In the genomic region with DNA sequence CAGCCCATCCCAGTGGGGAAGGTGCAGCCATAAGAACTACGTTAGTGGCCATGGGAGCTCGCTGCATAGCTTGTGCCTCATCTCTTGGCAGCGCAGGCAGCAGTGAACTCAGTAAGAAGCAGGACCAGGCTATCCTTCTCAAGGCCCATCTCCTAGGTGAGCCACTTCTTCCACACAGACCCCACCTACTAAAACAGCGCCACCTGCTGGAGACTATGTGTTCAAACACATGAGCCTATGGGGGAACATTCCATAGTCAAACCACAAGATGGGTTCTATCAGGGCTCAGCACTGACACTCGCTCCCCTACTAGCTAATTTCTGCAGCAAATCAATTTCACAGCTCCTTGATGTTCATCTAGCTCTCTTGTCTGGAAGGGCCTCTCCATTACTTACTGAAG, we compare ENCODE assay signal across 14 mouse cellular contexts.
DNase-seq lines count a peak whose midpoint lies in the region; ATAC-seq and TF ChIP-seq lines count a peak whose summit lies in the region.
"Had no signal": no experiment of that assay in that cellular context is flagged by ENCODE, and none has a peak within 500 bp of the region (broad histone marks: within the 10 kb centered on the region; RNA-seq: fewer than 3 reads in every experiment).

No protein-coding gene starts in this region.

- CTCF ChIA-PET in Patski (lab: Charles Lee), result interaction anchor here (1.3 kb wide), 1 partner anchor 37 kb away, joined by 5 read pairs; no protein-coding TSS in a partner anchor

- POLR2A ChIA-PET in Patski (lab: Charles Lee), result interaction anchor here (0.6 kb wide), 1 partner anchor 1189 kb away, joined by 3 read pairs; no protein-coding TSS in a partner anchor

- no peaks in the 10 kb centered on the region for H3K9me3 ChIP-seq in intestine, postnatal 0 days (ENCODE audit: control insufficient read depth)
- H3K9me3 ChIP-seq in intestine, embryonic 16.5 days (ENCODE audit: control insufficient read depth, low read length), result no peaks in the 10 kb centered on the region
- H3K9me3 ChIP-seq in midbrain, postnatal 0 days (ENCODE audit: low read length), result no peaks in the 10 kb centered on the region
- H3K9me3 ChIP-seq in midbrain, embryonic 14.5 days (ENCODE audit: control insufficient read depth, low read length), result no peaks in the 10 kb centered on the region

- no peaks in the 10 kb centered on the region for H3K27me3 ChIP-seq in intestine, postnatal 0 days (replicated peaks; ENCODE audit: control insufficient read depth, insufficient read depth, low read length)
- no peaks in the 10 kb centered on the region for H3K27me3 ChIP-seq in intestine, embryonic 16.5 days (replicated peaks; ENCODE audit: control insufficient read depth, insufficient read depth, low read length)
- no peaks in the 10 kb centered on the region for H3K27me3 ChIP-seq in midbrain, postnatal 0 days (ENCODE audit: insufficient read depth, low read length)
- no peaks in the 10 kb centered on the region for H3K27me3 ChIP-seq in midbrain, embryonic 14.5 days (ENCODE audit: control insufficient read depth, insufficient read depth, low read length)
- no peaks in the 10 kb centered on the region for H3K27me3 ChIP-seq in Patski
- H3K27me3 ChIP-seq: CH12.LX; liver, embryonic 13.5 days had no signal

- 94% methylated on average over 5 of the region's 5 CpGs for WGBS in intestine, postnatal 0 days
- WGBS in intestine, embryonic 16.5 days, result 96% methylated on average over 5 of the region's 5 CpGs
- WGBS in midbrain, postnatal 0 days, result 90% methylated on average over 5 of the region's 5 CpGs
- WGBS in midbrain, embryonic 14.5 days, result 93% methylated on average over 5 of the region's 5 CpGs

- in situ Hi-C loops in Patski (cut with MboI; ENCODE audit: low pct_unique_long_range_greater_than_20kb), result no loop called here

- no peak for ATAC-seq in intestine, postnatal 0 days
- no peak for ATAC-seq in intestine, embryonic 16.5 days
- no peak for ATAC-seq in midbrain, postnatal 0 days (ENCODE audit: low FRiP score)
- no peak for ATAC-seq in midbrain, embryonic 14.5 days (ENCODE audit: low FRiP score, low TSS enrichment)
- no peak for ATAC-seq in Patski

- H3K4me3 ChIP-seq in intestine, postnatal 0 days (ENCODE audit: low read depth, low read length), result no peak overlapping the region
- H3K4me3 ChIP-seq in intestine, embryonic 16.5 days (ENCODE audit: low read length), result no peak overlapping the region
- H3K4me3 ChIP-seq in midbrain, postnatal 0 days (ENCODE audit: low read depth, low read length), result no peak overlapping the region
- no peak overlapping the region for H3K4me3 ChIP-seq in midbrain, embryonic 14.5 days (replicated peaks; ENCODE audit: low read depth, low read length)
- H3K4me3 ChIP-seq: liver, embryonic 13.5 days; myocyte had no signal

- no peaks in the 10 kb centered on the region for H3K4me1 ChIP-seq in intestine, postnatal 0 days (replicated peaks; ENCODE audit: control insufficient read depth, insufficient read depth, low read length)
- no peaks in the 10 kb centered on the region for H3K4me1 ChIP-seq in intestine, embryonic 16.5 days (ENCODE audit: control insufficient read depth, insufficient read depth, low read length)
- H3K4me1 ChIP-seq in midbrain, postnatal 0 days (ENCODE audit: insufficient read depth, low read length), result no peaks in the 10 kb centered on the region
- no peaks in the 10 kb centered on the region for H3K4me1 ChIP-seq in midbrain, embryonic 14.5 days (ENCODE audit: control insufficient read depth, insufficient read depth, low read length)
- H3K4me1 ChIP-seq: liver, embryonic 13.5 days had no signal

- H3K27ac ChIP-seq in intestine, postnatal 0 days (ENCODE audit: low read depth, low read length), result no peak overlapping the region
- no peak overlapping the region for H3K27ac ChIP-seq in intestine, embryonic 16.5 days (ENCODE audit: low read length)
- no peak overlapping the region for H3K27ac ChIP-seq in midbrain, postnatal 0 days (ENCODE audit: low read depth, low read length)
- H3K27ac ChIP-seq in midbrain, embryonic 14.5 days (replicated peaks; ENCODE audit: low read depth, low read length), result no peak overlapping the region
- H3K27ac ChIP-seq: liver, embryonic 13.5 days had no signal

- H3K9ac ChIP-seq in intestine, postnatal 0 days (ENCODE audit: low read depth, low read length), result no peak overlapping the region
- H3K9ac ChIP-seq in intestine, embryonic 16.5 days (ENCODE audit: low read depth, low read length), result no peak overlapping the region
- H3K9ac ChIP-seq in midbrain, postnatal 0 days (replicated peaks; ENCODE audit: low read length, poor library complexity, severe bottlenecking), result no peak overlapping the region
- H3K9ac ChIP-seq in midbrain, embryonic 14.5 days (replicated peaks; ENCODE audit: low read length), result no peak overlapping the region
- H3K9ac ChIP-seq: liver, embryonic 13.5 days had no signal

- H3K36me3 ChIP-seq in intestine, postnatal 0 days (ENCODE audit: control insufficient read depth, insufficient read depth), result no peaks in the 10 kb centered on the region
- no peaks in the 10 kb centered on the region for H3K36me3 ChIP-seq in intestine, embryonic 16.5 days (ENCODE audit: control insufficient read depth, insufficient read depth, low read length)
- H3K36me3 ChIP-seq in midbrain, postnatal 0 days (ENCODE audit: insufficient read depth, low read length), result no peaks in the 10 kb centered on the region
- H3K36me3 ChIP-seq in midbrain, embryonic 14.5 days (ENCODE audit: control insufficient read depth, insufficient read depth, low read length), result no peaks in the 10 kb centered on the region
- H3K36me3 ChIP-seq: liver, embryonic 13.5 days had no signal

- TF ChIP-seq CTCF in intestine, postnatal 0 days (IDR thresholded peaks at IDR 0.05; ENCODE audit: low read depth), result peak; percentile 38; the same call in 1 of the 2 replicates
- TF ChIP-seq CTCF in midbrain, postnatal 0 days (IDR thresholded peaks at IDR 0.05), result peak; percentile 53
- peak; percentile 19 for TF ChIP-seq CTCF in Patski (IDR thresholded peaks at IDR 0.05)

- DNase-seq in midbrain, postnatal 0 days (ENCODE audit: low spot score), result no peak
- DNase-seq in midbrain, embryonic 14.5 days, result no peak
- DNase-seq in Patski (ENCODE audit: low read depth, low spot score), result no peak
- DNase-seq in thymus, postnatal 14 days, result peak; percentile 19
- no peak for DNase-seq in retina, embryonic 14.5 days (ENCODE audit: low spot score)
- DNase-seq: cerebellum, adult 8-10 months; heart, adult 18-20 months; heart, postnatal 14 days; kidney, adult 11 months; liver, embryonic 13.5 days had no signal

- H3K4me2 ChIP-seq in intestine, postnatal 0 days (replicated peaks; ENCODE audit: low read depth), result no peak overlapping the region
- no peak overlapping the region for H3K4me2 ChIP-seq in intestine, embryonic 16.5 days (ENCODE audit: low read depth, low read length)
- H3K4me2 ChIP-seq in midbrain, postnatal 0 days (ENCODE audit: low read depth, low read length, poor library complexity, severe bottlenecking), result no peak overlapping the region
- no peak overlapping the region for H3K4me2 ChIP-seq in midbrain, embryonic 14.5 days (ENCODE audit: low read length)
- H3K4me2 ChIP-seq: liver, embryonic 13.5 days had no signal
